8 mouse cellular contexts compared by ENCODE assay signal in genomic region chr12:91766338-91767107, GRCm38 (mm10). TPM values are rescaled to one million over a fixed set of nuclear protein-coding genes. Genes with fewer than 3 reads are reported as not detected.
DNase-seq lines count a peak whose midpoint lies in the region; ATAC-seq and TF ChIP-seq lines count a peak whose summit lies in the region.

No protein-coding gene starts in this region.

- no peak for TF ChIP-seq CTCF in CH12.LX (conservative IDR thresholded peaks at IDR 0.05 in 1 of 2, IDR thresholded peaks at IDR 0.05 in 1 of 2; ENCODE audit: low read depth in 2 of 2, low read length in 2 of 2)
- no peak for TF ChIP-seq CTCF in spleen, adult 2 months (IDR thresholded peaks at IDR 0.05; ENCODE audit: extremely low read depth, insufficient read depth, insufficient read length, insufficient replicate concordance)

- peaks cover 77% of the 10 kb centered on the region for H3K27me3 ChIP-seq in CH12.LX (replicated peaks)
- 0 out of 2 replicates have a peak, but pooled peaks cover 2% of the 10 kb centered on the region for H3K27me3 ChIP-seq in hindbrain, embryonic 13.5 days
- peaks cover 5% of the 10 kb centered on the region; the same call in 1 of the 2 replicates for H3K27me3 ChIP-seq in spleen, adult 2 months (ENCODE audit: control insufficient read depth, insufficient read depth, low read length)

- peaks cover 14% of the 10 kb centered on the region for H3K9me3 ChIP-seq in CH12.LX (replicated peaks; ENCODE audit: low read length)
- H3K9me3 ChIP-seq in hindbrain, embryonic 13.5 days = no peaks in the 10 kb centered on the region

- dilution Hi-C loops in CH12.LX (cut with MboI; ENCODE audit: extremely low pct_ligation_motif_present, extremely low pct_unique_long_range_greater_than_20kb, low sequenced_read_pairs) = no loop called here

- TF ChIP-seq EP300 in CH12.LX (IDR thresholded peaks at IDR 0.05; ENCODE audit: low read length) = 0 out of 2 replicates have a peak, but pooled peaks have one; percentile 41

- ATAC-seq in hindbrain, embryonic 13.5 days (ENCODE audit: low FRiP score) = peak; percentile 89

- H3K4me2 ChIP-seq in CH12.LX (ENCODE audit: insufficient read depth, low read depth, poor library complexity, severe bottlenecking) = peak overlapping the region; percentile 82
- H3K4me2 ChIP-seq in hindbrain, embryonic 13.5 days = peak overlapping the region; percentile 45

- H3K36me3 ChIP-seq in CH12.LX (replicated peaks in 1 of 2; ENCODE audit: control insufficient read depth in 1 of 2, insufficient read depth in 1 of 2, low read length in 1 of 2) = no peaks in the 10 kb centered on the region
- no peaks in the 10 kb centered on the region for H3K36me3 ChIP-seq in hindbrain, embryonic 13.5 days
- H3K36me3 ChIP-seq in spleen, adult 2 months (ENCODE audit: control insufficient read depth, insufficient read depth, low read length) = no peaks in the 10 kb centered on the region

- TF ChIP-seq RAD21 in CH12.LX (IDR thresholded peaks at IDR 0.05; ENCODE audit: low read depth, low read length) = no peak

- H3K4me3 ChIP-seq in CH12.LX (replicated peaks in 1 of 3; ENCODE audit: low read depth in 2 of 3, low read length in 2 of 3, poor library complexity in 1 of 3) = peak overlapping the region in 1 of 3 experiments; percentile 0
- H3K4me3 ChIP-seq in hindbrain, embryonic 13.5 days = peak overlapping the region; percentile 15
- H3K4me3 ChIP-seq in spleen, adult 2 months (ENCODE audit: extremely low read depth, insufficient read depth, insufficient read length) = peak overlapping the region; percentile 46

- peak; percentile 68 for DNase-seq in CH12.LX (ENCODE audit: extremely low read depth)
- DNase-seq in adrenal gland, postnatal 36 days = peak; percentile 70 to 81
- DNase-seq in frontal cortex, postnatal 10 days (ENCODE audit: low spot score in 2 of 2) = peak; percentile 48 to 50
- peak; percentile 21 to 46 for DNase-seq in left cerebral cortex, postnatal 25 days (ENCODE audit: low spot score in 2 of 2)
- DNase-seq in mesoderm, embryonic 11.5 days (ENCODE audit: low read depth, low spot score) = peak; percentile 70
- peak; percentile 53 to 68 for DNase-seq in spleen, adult 2 months (ENCODE audit: low read depth in 1 of 2, low spot score in 2 of 2)
- no peak for DNase-seq in urinary bladder, postnatal 36 days (ENCODE audit: low spot score in 2 of 2)

- no peaks in the 10 kb centered on the region for H3K79me2 ChIP-seq in CH12.LX (replicated peaks; ENCODE audit: control insufficient read depth, extremely low read depth, insufficient read depth, poor library complexity, severe bottlenecking)

- H3K4me1 ChIP-seq in CH12.LX (ENCODE audit: control insufficient read depth in 1 of 2, insufficient read depth in 2 of 2) = peaks cover 18 to 30% of the 10 kb centered on the region in 2 experiments
- H3K4me1 ChIP-seq in hindbrain, embryonic 13.5 days (replicated peaks) = peaks cover 31% of the 10 kb centered on the region
- H3K4me1 ChIP-seq in spleen, adult 2 months (ENCODE audit: control insufficient read depth, insufficient read depth, insufficient read length) = peaks cover 11% of the 10 kb centered on the region; the same call in 1 of the 2 replicates

- no peak for TF ChIP-seq POLR2A in CH12.LX (IDR thresholded peaks at IDR 0.05; ENCODE audit: low read depth, low read length)
- TF ChIP-seq POLR2A in spleen, adult 2 months (IDR thresholded peaks at IDR 0.05; ENCODE audit: low read depth, low read length) = no peak

- in situ Hi-C loops in CH12.LX (cut with MboI; ENCODE audit: low pct_ligation_motif_present, low pct_unique_long_range_greater_than_20kb, low sequenced_read_pairs) = no loop called here

- no peak overlapping the region for H3K9ac ChIP-seq in CH12.LX (ENCODE audit: insufficient read depth, low read depth)
- peak overlapping the region; percentile 60 for H3K9ac ChIP-seq in hindbrain, embryonic 13.5 days

- 16% methylated on average over 14 of the region's 14 CpGs for WGBS in hindbrain, embryonic 13.5 days
- WGBS in spleen, adult 2 months = 6% methylated on average over 14 of the region's 14 CpGs

- H3K27ac ChIP-seq in CH12.LX (ENCODE audit: insufficient read depth, low read depth) = no peak overlapping the region
- peak overlapping the region; percentile 50; the same call in 1 of the 2 replicates for H3K27ac ChIP-seq in hindbrain, embryonic 13.5 days
- H3K27ac ChIP-seq in spleen, adult 2 months (ENCODE audit: insufficient read depth, low read length) = no peak overlapping the region

- intact Hi-C loops in left cerebral cortex, postnatal 25 days (cut with DNase I) = no loop called here

TF ChIP-seq in CH12.LX, 34 proteins besides CTCF, POLR2A, EP300 and RAD21:
- no peak; the same call in 1 of the 2 replicates for TF ChIP-seq CHD2 (IDR thresholded peaks at IDR 0.05; ENCODE audit: low read length)
- TF ChIP-seq TCF12 (IDR thresholded peaks at IDR 0.05; ENCODE audit: low read depth, low read length) = no peak
- no peak for TF ChIP-seq MAZ (IDR thresholded peaks at IDR 0.05; ENCODE audit: low read depth, low read length)
- TF ChIP-seq CHD1 (IDR thresholded peaks at IDR 0.05; ENCODE audit: low read depth, low read length) = no peak
- TF ChIP-seq HCFC1 (IDR thresholded peaks at IDR 0.05; ENCODE audit: low read depth, low read length) = no peak
- no peak for TF ChIP-seq MAX (IDR thresholded peaks at IDR 0.05; ENCODE audit: low read length)
- TF ChIP-seq ELF1 (IDR thresholded peaks at IDR 0.05; ENCODE audit: low read depth, low read length) = peak; percentile 30; the same call in 1 of the 2 replicates
- no peak for TF ChIP-seq JUND (conservative IDR thresholded peaks at IDR 0.05; ENCODE audit: low read depth, low read length)
- no peak for TF ChIP-seq ZC3H11A (IDR thresholded peaks at IDR 0.05; ENCODE audit: low read depth, low read length)
- TF ChIP-seq E2F4 (IDR thresholded peaks at IDR 0.05; ENCODE audit: insufficient replicate concordance, low read depth, low read length) = no peak
- no peak for TF ChIP-seq POLR2AphosphoS2 (IDR thresholded peaks at IDR 0.05; ENCODE audit: low read depth, low read length)
- no peak for TF ChIP-seq SMC3 (IDR thresholded peaks at IDR 0.05; ENCODE audit: low read depth, low read length)
- no peak for TF ChIP-seq MYC (IDR thresholded peaks at IDR 0.05; ENCODE audit: low read depth, low read length)
- TF ChIP-seq USF1 (IDR thresholded peaks at IDR 0.05; ENCODE audit: low read depth, low read length) = no peak
- no peak for TF ChIP-seq TBP (conservative IDR thresholded peaks at IDR 0.05; ENCODE audit: low read depth, low read length)
- TF ChIP-seq ZNF384 (IDR thresholded peaks at IDR 0.05; ENCODE audit: low read depth, low read length) = no peak
- TF ChIP-seq MXI1 (IDR thresholded peaks at IDR 0.05; ENCODE audit: low read depth, low read length) = no peak
- no peak for TF ChIP-seq USF2 (conservative IDR thresholded peaks at IDR 0.05; ENCODE audit: low read depth, low read length)
- TF ChIP-seq UBTF (IDR thresholded peaks at IDR 0.05; ENCODE audit: low read depth, low read length) = no peak
- no peak for TF ChIP-seq JUN (IDR thresholded peaks at IDR 0.05; ENCODE audit: insufficient read depth, low read depth, low read length)
- peak; percentile 56 for TF ChIP-seq ETS1 (conservative IDR thresholded peaks at IDR 0.05; ENCODE audit: low read depth, low read length)
- TF ChIP-seq SIN3A (IDR thresholded peaks at IDR 0.05; ENCODE audit: low read length) = peak; percentile 74
- TF ChIP-seq MEF2A (IDR thresholded peaks at IDR 0.05; ENCODE audit: borderline replicate concordance, low read depth, low read length) = no peak
- no peak for TF ChIP-seq PAX5 (IDR thresholded peaks at IDR 0.05; ENCODE audit: low read length)
- TF ChIP-seq ZMIZ1 (IDR thresholded peaks at IDR 0.05; ENCODE audit: low read depth, low read length) = no peak
- TF ChIP-seq RCOR1 (conservative IDR thresholded peaks at IDR 0.05; ENCODE audit: low read depth, low read length) = no peak
- 0 out of 2 replicates have a peak, but pooled peaks have one; percentile 38 for TF ChIP-seq IRF4 (IDR thresholded peaks at IDR 0.05; ENCODE audit: low read depth, low read length)
- no peak for TF ChIP-seq NELFE (IDR thresholded peaks at IDR 0.05; ENCODE audit: low read depth, low read length)
- no peak for TF ChIP-seq GABPA (IDR thresholded peaks at IDR 0.05; ENCODE audit: insufficient replicate concordance, low read depth, low read length)
- no peak for TF ChIP-seq ZKSCAN1 (IDR thresholded peaks at IDR 0.05; ENCODE audit: borderline replicate concordance, low read depth, low read length)

RNA-seq across cellular contexts. Expression of gene Ston2, which starts 21.7 kb away (rescaled TPM):
- total RNA-seq in CH12.LX (2012; rRNA removed) = 0.29 and 0.34 TPM in 2 replicates
- not detected in 2 replicates for total RNA-seq in CH12.LX (2014; rRNA removed)
- polyA plus RNA-seq in CH12.LX (2012; ENCODE audit: insufficient read length, low read depth) = 0.21 TPM in 1 of 2 replicates, not detected in the other
- total RNA-seq in adrenal gland, postnatal 36 days (2021) = 10 to 100 TPM in 1 of 2 experiments, 1 to 10 TPM in 1; 4.9 to 10.2 TPM
- 5.3 and 6.3 TPM in 2 replicates for polyA plus RNA-seq in hindbrain, embryonic 13.5 days (2015; fragmentation: Nextera tagmentation; extraction: Ambion mirVana)
- total RNA-seq in left cerebral cortex, postnatal 25 days (2021) = 10 to 100 TPM; 14.7 to 20.0 TPM
- 8.1 and 18.3 TPM in 2 replicates for polyA plus RNA-seq in spleen, adult 2 months (2012; rRNA removed)

Comparison
In these comparisons a context has a peak if more than half of its experiments do, and no peak if none do; other contexts are left out.
1. DNase-seq: peak in CH12.LX (single experiment), adrenal gland, postnatal 36 days (2 of 2), frontal cortex, postnatal 10 days (2 of 2), left cerebral cortex, postnatal 25 days (2 of 2), mesoderm, embryonic 11.5 days (single experiment) and spleen, adult 2 months (2 of 2); none in urinary bladder, postnatal 36 days (0 of 2).
2. RNA of gene Ston2, which starts 21.7 kb away (total RNA-seq): 14.7 to 20.0 TPM in left cerebral cortex, postnatal 25 days and 4.9 to 10.2 TPM in adrenal gland, postnatal 36 days; 0.29 to 0.34 TPM in CH12.LX; every median in the first group is over 4 times any median in the second.